Mouse (Mus musculus) gastrocnemius, postnatal 25 days (tissue): ENCODE data around the gene Lancl2. TPM values are rescaled to one million over a fixed set of nuclear protein-coding genes. Genes with fewer than 3 reads are reported as not detected.

Experiments
- DNase-seq: peaks from one replicate; pipeline ENCODE4 v3.0.0; 2022
- long read RNA-seq, 2 experiments: library from polyadenylated mRNA; stranded (forward); transcript quantifications; one replicate each; pipeline ENCODE4 v2.0.0; 2021
- total RNA-seq, 2 experiments: library from RNA; stranded (reverse); gene quantifications; 1 replicate in 1 of 2; 2 replicates in 1 of 2; pipeline ENCODE4 v1.2.3; 2021

Gene Lancl2
- total RNA-seq, result 1 to 10 TPM; 8.1 to 8.5 TPM
- long read RNA-seq, experiment 1, partial matches to known transcripts, result 1 of 5 reads
- long read RNA-seq, experiment 1, other reads (novel, unspliced or antisense), result 1 of 5 reads
- long read RNA-seq, experiment 2, partial matches to known transcripts, result 0 of 3 reads
- long read RNA-seq, experiment 2, other reads (novel, unspliced or antisense), result 0 of 3 reads

DNA sequence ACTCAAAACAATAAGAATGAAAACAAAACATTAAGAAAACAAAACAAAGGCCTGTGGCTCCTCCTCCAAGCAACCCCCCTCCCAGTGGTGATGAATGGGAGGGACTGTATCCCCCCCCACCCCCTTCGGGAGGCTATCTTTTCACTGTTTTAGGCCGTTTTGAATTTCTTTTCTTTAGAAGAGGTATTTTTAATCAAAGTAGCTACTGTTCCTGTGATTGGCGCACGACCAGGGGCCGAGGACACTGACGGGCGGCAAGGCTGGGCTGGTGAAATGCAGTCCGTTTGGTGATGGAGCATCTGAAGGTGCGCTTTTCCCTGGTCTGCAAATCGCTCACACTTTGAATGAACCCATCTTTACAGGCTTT is at the start of gene Lancl2:
Gene Lancl2, plus strand, starts transcription at position 165 of the 367 bp plus-strand sequence.
- peak; percentile 10 for DNase-seq

DNA sequence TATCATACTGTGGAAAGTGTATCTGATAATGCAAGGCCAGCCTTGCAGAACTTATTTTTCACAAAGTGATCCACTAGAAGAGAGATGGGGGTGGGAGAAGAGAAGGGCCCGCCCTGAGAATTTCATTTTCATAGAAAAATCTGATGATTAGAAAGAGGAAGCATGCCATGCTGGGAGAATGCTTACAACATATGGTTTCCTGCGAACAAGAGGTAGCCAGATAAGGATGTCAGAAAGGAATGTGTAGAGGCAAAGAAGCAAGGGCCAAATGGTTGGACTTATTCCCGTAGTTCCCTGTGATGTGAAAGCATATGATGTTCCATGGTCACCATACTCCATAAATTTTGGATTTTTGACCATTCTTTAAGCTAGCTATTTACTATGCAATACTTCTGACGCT is 41.0 kb upstream of the Lancl2 start:
- DNase-seq, result no peak

DNA sequence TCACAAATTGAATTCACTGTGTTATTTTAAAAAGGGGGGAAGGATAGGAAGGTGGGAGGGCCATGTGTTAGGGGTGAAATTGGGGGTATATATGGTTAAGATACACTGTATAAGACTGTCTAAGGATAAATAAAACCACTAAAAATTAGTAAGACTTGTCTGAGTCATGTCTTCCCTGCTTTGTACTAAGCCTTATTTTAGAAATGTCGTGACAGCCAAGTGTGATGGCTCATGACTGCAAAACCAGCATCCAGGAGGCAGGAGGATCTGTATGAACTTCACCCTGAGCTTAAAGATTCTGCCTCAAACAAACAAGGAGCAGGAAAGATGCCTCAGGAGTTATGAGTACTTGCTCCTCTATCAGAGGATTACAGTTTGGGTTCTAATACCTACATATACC is 18.2 kb upstream of the Lancl2 start:
- no peak for DNase-seq

DNA sequence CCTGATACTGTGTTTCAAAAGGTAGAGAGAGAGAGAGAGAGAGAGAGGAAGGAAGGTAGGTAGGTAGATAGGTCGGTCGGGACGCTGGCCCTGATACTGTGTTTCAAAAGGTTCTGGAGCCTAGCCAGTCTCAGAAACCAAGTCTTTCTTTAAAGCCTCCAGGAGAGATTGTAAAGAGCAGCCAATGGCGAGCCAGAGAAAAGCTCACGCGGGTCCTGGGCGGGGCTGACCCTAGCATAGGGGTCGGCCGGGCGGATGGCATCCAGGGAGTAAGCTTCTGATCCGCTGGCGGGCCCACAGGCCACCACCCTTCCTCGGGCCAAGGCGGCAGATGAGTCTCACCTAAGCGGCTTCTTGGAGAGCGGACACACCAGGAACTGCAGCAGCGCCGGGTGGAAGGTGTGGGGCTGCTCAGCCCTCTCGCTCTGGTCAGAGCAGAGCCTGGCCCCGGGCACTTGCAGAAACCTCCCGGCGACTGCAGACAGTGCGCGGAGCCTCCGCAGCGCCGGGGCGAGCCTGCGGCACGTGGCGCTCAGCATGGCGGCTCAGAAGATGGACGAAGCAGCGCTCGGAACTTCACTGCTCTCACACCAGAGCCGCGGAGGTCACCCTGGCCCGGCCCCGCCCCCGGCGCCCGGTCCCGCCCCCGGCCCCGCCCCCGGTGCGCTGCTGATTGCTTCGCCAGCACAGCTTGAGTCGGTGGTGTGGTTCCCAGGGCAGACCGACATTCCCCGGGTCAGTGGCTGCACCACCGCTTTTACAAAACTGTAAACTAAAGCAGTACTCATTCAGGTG is 10.7 kb upstream of the Lancl2 start, which contains the start of gene Pyurf:
Gene Pyurf, minus strand, starts transcription at position 612 of the 795 bp plus-strand sequence.
- DNase-seq, result peak; percentile 88

DNA sequence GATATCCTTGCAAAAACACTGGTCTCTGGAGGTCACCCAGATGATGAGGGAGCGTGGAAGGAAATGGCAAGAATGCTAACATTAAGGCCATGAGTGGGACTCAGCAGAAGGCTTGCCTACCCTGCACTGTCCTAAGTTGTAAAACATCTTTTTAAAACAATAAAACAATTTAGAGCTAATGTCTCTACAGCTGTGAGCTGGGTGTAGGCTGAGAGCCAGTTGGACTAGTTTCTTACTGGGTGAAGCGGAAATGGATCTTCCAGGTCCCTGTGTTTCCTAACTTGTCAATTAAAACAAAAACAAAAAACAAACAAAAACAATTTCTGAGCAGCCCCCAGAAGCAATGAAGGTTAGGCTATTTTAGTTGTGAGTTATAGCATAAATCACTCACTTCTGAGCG is 9.2 kb upstream of the Lancl2 start:
- no peak for DNase-seq

DNA sequence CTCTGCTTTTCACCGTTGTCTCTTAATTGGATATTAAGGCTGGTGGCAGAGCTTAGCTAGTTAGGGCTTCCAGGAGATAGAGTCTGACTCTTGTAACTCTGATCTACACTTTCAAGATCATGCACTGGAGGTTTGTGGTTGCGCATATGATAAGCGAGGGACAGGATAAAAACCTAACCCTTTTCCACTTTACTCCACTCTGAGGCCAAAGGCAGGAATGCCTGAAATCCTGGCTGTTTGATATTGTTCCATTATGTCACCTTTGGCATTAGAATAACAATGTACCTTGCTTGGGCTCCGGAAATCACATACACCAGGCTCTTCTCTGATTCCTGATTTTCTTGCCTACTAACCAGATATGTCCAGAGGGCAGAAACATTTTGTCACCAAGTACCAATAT is 654 bp upstream of the Lancl2 start:
- no peak for DNase-seq

DNA sequence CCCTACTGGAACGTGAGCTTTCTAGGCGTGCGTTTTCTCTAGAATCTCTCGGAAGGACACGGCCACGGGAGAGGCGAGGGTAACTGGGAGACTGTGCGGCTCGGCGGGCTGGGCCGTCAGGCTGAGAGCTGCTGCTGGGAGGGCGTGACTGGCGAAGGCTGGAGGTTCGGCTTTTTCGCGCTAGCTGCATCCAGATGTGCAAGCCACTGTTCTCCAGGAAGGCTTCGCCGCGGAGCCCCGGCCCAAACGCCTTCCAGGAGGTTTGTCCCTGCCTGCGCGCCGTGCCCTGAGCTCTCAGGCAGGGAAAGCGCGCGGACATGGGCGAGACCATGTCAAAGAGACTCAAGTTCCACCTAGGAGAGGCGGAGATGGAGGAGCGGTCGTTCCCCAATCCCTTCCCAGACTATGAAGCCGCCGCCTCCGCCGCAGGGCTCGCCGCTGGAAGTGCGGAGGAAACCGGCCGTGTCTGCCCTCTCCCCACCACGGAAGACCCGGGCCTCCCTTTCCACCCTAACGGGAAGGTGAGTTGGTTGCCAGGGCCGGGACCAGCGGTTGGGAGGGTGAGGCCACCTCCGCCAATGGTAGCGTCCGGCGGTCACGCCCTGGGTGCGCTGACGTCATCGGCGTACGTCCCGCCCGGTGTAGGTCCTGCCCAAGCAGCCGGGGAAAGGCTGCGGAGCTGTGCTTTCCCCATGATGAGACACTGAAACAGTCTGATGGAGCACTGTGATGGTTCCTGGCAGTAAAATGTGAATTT is 581 bp downstream of the Lancl2 start:
- DNase-seq, result peak; percentile 95

DNA sequence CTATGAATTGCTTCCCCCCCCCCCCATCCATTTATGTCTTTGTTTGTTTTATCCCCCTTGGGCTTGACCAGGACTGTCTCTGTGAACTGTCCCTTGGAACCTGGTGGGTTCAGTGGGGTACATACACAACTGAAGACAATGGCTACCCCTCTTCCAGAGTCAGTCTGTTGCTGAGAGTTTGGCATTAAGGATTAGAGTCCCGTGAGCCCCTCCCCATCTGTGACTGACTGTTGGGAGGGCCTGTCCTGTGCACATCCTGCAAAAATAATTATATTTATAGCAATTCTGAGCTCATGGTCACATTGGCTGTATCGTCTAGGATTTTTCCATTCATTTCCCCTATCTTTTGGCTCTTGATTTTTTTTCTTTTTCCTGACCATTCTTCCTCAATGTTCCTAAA is 1.4 kb downstream of the Lancl2 start:
- no peak for DNase-seq

DNA sequence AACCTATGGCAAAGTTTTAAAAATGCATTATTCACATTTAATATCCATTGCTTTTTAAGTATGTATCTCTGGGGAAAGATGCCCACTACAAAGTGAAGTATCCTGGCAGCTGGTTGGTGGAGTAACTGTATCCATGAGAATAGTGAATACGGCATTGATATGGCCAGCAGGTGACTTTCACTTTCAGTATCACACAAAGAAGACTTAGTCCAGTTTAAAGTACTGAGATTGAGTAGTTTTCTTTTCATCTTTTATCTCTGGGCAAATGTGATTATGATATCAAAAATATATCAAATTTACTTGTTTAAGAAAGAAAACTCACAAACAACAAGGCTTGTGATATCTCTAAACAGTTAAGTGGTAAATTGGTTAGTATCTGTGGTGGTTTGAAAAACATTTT is 4.4 kb downstream of the Lancl2 start:
- no peak for DNase-seq

DNA sequence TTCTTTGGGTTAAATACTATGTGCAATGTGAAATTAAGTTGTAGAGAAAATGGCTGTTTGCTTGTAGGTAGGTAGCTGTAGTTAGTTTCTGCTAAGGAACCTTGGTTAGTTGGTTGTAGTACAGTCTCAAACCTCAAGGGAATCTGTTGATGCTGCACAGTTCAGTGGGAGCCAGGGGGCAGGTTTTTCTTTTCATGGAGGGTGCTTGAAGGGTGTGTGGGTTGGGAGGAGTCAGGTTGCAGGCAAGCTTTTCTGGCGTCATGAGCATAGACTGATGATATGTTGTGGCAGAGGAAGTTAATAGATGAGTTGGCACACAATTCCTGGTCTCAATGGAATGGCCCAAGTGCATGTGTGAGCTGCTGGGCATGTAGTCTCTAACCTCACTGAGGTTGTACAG is 9.4 kb downstream of the Lancl2 start:
- no peak for DNase-seq

DNA sequence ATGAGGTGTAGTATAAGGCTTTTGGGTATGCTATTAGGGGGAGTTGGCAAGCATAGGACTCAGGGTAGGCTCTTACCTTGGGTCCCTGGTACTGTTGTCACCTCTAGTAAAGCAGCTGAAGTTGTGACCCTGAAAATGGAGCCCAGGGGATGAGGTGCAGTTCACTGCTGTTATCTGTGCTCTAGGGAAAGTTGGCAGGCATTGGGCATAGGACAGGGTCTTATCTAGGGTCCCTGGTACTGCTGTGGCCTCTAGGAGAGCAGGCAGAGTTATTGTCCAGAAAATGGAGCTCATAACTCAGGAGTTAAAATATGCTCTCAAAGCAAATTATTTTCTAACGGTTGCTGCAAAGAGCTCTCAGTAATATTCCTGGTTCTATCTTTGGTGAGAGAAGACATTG is 19.0 kb downstream of the Lancl2 start:
- DNase-seq, result no peak

DNA sequence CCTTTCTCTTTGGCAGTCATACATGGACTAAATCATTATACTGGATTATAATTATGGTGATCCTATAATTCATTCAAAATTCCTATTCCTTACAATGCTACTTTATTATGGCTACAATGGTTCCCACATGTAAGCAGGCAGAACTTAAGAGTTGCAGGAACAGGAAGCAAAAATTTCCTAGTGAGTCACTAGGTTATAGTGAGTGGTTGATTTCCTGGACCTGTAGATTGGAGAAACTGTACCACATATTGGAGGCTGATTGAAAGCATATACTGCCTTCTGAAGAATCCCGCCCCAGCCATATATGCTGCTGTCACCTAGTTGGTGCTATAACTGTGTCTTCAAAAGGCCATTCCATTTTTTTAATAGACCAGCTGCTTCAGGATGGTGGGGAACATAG is 40.4 kb downstream of the Lancl2 start:
- no peak for DNase-seq

DNA sequence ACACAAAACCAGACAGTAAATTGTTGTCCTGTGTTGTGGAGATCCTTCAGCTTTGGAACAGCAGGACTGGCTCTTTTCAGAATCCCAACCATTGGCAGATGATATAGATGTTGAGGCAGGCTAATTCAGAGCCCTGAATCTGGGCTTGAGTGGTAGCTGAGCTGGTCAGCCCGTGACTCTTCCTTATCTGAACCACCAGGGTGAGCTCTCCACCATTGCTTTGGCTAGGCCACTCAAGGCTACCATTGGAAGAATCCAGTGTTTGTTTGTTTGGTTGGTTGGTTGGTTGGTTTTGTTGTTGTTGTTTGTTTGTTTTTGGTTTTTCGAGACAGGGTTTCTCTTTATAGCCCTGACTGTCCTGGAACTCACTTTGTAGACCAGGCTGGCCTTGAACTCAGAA is 41.0 kb downstream of the Lancl2 start:
- DNase-seq, result no peak

DNA sequence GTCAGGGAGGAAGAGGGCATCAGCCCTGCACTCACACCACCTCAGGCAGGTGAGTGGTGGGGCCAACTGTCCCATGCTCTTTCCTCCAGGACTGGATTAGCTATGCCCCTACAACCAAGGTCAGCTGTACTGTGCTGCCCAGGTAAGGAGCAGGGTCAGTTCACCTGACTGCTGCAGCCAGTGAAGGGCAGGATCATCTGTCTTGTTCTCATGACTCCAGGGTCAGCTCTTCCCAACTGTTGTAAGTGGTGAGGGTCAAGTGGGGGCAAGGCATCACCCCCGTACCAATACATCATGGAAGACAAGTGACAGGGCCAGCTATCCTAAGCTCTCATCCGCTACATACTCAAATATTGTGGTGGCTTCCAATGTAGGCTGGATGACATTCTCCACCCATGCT is 41.8 kb downstream of the Lancl2 start:
- DNase-seq, result no peak

DNA sequence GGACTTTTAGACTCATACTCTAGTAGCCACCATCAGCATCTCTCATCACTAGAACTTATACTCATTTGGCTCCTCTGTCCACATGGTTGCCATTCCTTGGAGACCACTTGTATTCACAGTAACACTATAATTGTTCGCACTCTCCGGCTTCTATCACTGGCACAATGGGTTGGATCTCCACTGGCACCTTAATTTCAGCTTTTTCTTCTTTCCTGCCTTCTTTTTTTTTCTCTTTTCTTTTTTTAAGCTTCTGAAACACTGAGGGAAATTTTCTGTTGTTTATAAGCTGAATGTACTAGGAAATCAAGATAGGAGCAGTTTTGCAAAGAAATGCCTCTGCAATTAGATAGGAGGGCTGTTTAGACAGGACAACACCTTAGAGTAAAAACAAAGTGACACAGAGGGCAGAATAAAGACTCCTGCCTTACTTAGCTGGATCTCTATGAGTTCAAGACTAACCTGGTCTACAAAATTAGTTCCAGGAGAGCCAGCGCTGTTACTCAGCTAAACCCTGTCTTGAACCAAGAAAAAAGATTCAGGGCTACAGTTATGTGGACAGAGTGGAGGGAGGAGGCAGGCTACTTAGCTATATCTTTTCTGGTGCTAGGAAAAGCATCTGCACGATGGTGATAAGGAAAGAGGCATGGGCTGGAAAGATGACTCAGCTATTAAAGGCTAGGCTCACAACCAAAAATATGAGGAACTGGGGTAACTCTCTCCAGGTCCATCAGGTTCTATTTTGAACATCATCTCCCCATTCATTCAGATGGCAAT is 42.8 kb downstream of the Lancl2 start:
- no peak for DNase-seq

DNA sequence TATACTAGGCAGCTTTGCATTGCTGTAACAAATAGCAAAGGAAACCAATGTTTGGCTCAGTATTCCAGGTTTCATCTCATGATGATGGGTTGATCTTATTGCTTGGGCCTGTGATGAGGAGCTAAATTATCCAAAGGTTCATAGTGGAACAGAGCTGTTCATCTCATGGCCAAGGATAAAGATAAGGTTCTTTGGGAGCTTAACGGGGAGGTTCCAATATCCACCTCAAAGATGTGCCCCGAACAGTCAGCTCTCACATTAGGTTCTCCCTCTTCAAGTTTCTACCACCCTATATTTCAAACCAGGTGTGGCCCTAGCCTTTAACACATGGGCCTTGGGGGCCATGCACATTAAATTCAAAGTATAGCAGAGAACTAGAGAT is 43.4 kb downstream of the Lancl2 start:
- DNase-seq, result no peak

DNA sequence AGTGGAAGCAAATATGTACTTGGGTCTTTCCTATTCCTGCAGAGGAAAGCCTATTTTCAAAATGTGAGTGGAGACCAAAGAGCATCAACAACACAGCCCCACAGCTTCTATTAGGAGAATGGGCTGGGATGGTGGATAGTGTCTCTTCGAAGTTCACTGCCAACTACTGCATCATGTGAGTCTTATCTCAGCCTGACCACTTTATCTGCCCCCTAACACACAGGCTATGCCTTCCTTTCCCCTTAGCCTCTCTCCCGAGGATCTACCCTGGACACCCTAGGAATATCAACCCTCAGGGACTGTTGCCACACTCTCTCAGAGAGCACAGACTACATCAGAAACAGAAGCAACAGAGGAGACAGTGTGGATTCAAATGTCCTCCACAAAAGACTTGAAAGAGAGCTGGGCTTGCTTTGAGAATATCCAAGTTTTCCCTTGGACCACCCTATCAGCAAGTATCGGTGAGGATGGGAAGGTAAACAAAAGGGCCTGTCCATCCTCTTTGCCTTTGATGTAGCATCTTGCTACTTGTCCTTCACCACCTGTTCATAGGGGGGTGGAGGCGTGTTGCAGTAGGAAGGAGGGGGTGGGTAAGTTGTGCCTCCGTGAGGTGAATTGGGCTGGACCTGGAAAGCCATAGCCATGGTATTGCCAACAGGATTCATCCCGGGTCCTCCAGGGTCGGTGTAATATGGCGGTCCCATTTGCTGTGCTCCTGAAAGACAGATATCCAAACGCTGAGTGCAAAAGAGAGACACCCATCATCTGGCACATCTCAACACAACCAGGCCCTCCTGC is 51.8 kb downstream of the Lancl2 start:
- DNase-seq, result no peak

DNA sequence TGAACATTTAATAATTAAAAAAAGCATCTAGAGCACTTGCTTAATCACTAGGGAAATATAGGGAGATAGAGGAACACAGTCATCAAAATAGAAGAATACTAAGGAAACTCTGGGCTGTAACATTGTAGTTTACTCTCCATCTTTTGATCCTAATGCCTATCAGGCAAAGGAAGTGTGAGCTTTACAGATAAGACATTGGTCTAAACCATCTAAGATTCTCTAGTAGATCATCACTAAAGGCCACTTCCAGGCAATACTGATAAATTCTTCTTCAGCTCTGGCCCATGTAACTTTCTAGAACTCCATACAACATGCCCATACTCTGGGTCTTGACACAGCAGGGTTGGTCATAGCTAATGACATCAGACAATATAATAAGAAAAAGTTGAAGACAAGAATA is 60.7 kb downstream of the Lancl2 start:
- DNase-seq, result no peak

DNA sequence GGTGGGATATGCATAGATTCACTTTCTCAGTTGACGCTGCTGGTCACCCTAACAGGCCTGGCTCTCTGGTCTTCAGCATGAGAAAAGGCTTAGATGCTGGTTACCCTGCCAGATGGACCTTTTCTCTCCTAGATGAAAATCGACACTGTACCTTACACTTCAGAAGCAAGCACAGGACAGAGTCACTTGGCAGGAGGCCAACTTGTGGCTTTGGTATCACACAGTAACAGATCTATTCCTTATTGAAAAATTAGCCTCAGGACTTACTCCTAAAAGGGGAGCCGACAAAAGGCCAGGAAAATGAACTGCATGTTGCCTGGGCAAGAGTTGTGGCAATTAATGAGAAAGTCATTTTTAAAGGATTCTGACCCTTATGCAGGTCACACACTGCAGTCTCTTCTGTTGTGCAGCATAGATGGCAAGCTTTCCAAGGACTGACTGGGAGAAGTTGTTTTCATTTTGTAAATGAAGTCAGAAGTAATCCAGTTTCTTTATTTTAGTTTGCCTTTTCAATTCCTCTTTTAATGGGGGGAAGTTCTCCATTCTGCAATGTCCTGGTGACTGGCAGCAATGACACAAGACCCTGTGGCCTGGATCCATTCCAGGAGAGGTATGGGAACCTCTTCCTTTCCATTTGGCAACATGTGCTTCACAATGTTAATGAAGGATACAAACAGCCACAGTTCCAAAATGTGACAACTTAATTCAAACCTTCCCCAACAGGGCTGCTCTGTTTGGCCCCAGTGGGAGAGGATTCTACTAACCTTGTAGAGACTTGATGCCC is 62.9 kb downstream of the Lancl2 start:
- no peak for DNase-seq

DNA sequence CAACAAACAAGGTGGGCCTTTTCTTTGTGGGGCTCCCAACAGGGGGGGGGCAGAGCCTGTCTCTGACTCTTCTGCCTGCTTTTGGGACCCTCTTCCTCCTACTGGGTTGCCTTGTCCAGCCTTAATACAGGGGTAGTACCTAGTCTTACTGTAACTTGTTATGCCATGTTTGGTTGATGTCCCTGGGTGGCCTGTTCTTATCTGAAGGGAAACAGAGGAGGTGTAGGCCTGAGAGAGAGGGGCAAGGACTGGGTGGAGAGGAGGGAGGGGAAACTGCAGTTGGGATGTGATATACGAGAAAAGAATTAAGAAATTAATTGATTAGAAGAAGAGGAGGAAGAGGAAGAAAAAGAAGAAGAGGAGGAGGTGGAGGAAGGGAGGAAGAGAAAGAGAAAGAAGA is 63.9 kb downstream of the Lancl2 start:
- DNase-seq, result no peak
